Mouse (Mus musculus): ENCODE results near the gene Tppp3. TPM values are rescaled to one million over a fixed set of nuclear protein-coding genes. Genes with fewer than 3 reads are reported as not detected.
A peak's percentile ranks its signal among the peaks of the same experiment; 100 is the strongest.

The Tppp3 gene
- polyA plus RNA-seq, 1 experiment from 2014 or later: 296 TPM

DNA sequence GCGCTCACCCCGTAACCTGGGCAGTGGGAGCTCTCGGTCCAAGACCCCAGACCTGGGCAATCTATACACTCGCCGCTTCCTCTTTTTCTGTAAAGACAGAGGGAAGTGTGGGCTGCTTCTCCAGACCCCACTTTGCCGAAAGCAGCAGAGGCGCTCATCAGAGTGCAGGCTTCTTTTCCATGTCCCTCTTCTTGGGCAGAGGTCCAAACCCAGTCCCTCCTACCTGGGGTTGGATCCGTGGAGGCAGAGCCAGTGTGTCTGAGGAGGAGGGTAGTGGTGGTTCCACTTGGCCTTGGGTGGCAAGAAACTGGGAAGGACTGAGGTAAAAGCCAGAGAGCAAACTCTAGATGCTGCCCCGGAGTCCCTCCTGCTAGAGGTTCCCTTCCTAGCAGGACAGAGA, 1.7 kb upstream of the Tppp3 start:
- WGBS: 48% methylated on average over 9 of the region's 9 CpGs
- Histone ChIP-seq H3K27me3 (peaks cover 15% of the 10 kb centered on the region; the same call in 1 of the 2 replicates), H3K4me1 (replicated peaks) (peaks cover 83% of the 10 kb centered on the region), H3K4me3 (no peak overlapping the region), H3K9me3 (no peaks in the 10 kb centered on the region), H3K4me2 (no peak overlapping the region), H3K36me3 (peaks cover 5% of the 10 kb centered on the region; the same call in 1 of the 2 replicates), H3K9ac (no peak overlapping the region), H3K27ac (replicated peaks) (no peak overlapping the region)
- ATAC-seq (ENCODE audit: low read depth): no peak

DNA sequence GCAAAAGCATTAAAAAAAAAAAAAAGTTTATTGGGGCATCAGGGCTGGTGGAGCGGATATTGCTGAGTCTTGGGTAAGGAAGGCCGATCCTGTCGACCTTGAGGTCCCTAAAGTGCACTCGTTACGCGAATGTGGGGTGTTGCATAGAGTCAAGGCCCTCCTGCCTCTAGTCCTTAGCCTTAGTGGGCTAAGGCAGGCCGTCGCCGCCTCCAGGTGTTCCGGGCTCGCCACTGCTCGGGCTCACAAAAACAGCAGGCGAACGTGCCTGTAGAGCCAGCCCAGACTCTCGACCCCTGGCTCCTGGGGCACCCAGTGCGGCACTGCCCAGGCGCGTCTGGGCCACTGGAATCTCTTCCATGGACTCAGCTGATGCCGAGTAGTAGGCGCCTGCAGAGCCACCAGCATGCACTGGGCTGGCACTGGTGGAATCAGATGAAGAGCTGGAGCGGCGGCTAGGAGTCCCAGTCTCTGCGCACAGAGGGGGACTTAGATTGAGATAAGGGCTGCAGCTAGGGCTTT, 1.1 kb upstream of the Tppp3 start:
- Histone ChIP-seq H3K36me3 (peaks cover 4% of the 10 kb centered on the region; the same call in 1 of the 2 replicates), H3K4me3 (no peak overlapping the region), H3K4me1 (replicated peaks) (peaks cover 86% of the 10 kb centered on the region), H3K9me3 (no peaks in the 10 kb centered on the region), H3K27ac (replicated peaks) (no peak overlapping the region), H3K4me2 (no peak overlapping the region), H3K9ac (no peak overlapping the region), H3K27me3 (peaks cover 15% of the 10 kb centered on the region; the same call in 1 of the 2 replicates)
- 23% methylated on average over 23 of the region's 23 CpGs for WGBS
- no peak for ATAC-seq (ENCODE audit: low read depth)

DNA sequence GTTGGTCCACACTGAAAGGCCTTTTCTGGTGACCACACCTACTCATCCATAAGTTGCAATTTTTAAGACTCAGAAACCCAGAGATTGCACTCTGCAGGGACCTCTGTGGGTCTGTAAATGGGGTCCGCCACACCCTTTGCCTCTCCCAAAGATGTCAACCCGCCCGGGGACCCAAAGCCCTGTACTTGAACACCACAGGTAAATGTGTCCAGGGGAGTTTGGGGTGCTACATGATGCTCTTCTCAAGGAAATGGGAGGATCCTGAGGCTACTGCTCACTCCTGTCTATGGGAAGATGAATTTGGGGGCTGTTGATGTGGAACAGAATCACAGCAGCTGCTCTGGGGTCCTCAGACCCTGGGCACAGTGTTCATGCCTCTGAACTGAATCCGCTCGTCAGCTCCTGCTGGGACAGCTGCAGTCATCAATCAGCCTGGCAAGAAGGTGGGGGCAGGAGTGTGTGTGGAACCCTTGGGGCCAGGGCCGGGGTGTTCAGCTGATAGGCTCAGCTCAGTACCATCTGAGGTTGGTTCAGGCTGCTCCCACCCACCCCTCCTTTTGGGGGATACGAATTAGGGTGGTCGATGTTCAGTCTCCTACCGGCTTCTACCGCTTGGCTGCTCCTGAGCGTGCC, 529 bp downstream of the Tppp3 start:
- H3K4me2 ChIP-seq: peak overlapping the region; percentile 61
- H3K4me1 ChIP-seq (replicated peaks): peaks cover 91% of the 10 kb centered on the region
- H3K27ac ChIP-seq (replicated peaks): peak overlapping the region; percentile 86
- 0 out of 2 replicates have a peak, but pooled peaks cover 15% of the 10 kb centered on the region for H3K27me3 ChIP-seq
- WGBS: 12% methylated on average over 11 of the region's 11 CpGs
- no peaks in the 10 kb centered on the region for H3K9me3 ChIP-seq
- H3K4me3 ChIP-seq: peak overlapping the region; percentile 39
- peak; percentile 82 for ATAC-seq (ENCODE audit: low read depth)
- H3K9ac ChIP-seq: peak overlapping the region; percentile 67
- H3K36me3 ChIP-seq: peaks cover 17% of the 10 kb centered on the region; the same call in 1 of the 2 replicates

DNA sequence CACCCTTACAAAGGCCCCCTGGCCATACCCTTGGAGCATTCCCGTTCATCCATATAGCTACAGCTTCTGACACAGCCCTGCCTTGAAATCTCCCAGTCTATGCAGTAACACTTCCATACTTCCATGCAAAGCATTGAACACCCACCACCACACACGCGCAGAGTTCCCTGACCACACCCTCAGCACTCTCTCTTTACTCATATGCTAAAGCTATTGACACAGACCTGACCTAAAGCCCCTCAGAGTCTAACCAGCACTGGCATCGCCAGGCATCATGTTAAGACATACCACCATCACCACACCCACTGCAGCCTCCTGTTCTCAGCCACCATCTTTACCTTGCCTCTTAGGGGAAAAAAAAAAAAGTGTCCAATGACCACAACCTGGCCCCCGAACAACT, 1.1 kb downstream of the Tppp3 start:
- H3K4me3 ChIP-seq: peak overlapping the region; percentile 39

DNA sequence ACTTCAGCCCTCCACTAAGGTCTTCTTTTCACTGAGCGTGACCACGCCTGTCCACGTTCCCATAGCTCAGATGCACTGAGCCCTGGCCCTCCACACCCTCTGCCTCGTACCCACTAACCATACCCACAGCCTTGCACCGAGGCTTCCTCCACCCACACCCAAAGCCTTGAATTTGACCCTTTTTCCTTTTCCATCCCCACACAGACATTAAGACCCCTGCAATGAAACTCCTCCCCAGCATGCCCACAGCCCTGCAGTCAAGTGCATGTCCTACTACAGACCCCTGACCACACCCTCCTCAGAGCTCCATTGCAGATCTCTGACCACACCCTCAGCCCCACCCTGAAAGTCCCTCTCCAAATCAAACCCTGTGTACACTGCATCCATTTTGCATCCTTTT, 1.5 kb downstream of the Tppp3 start:
- Histone ChIP-seq H3K4me1 (replicated peaks) (peaks cover 85% of the 10 kb centered on the region), H3K36me3 (peaks cover 17% of the 10 kb centered on the region; the same call in 1 of the 2 replicates), H3K27me3 (0 out of 2 replicates have a peak, but pooled peaks cover 15% of the 10 kb centered on the region), H3K4me3 (peak overlapping the region; percentile 39), H3K9ac (peak overlapping the region; percentile 67), H3K4me2 (peak overlapping the region; percentile 61), H3K9me3 (no peaks in the 10 kb centered on the region), H3K27ac (replicated peaks) (peak overlapping the region; percentile 86)
- no peak for ATAC-seq (ENCODE audit: low read depth)
- WGBS: 62% methylated on average over 5 of the region's 5 CpGs

More for the DNA sequence above, 1.1 kb downstream of the Tppp3 start:
- H3K4me1 ChIP-seq (replicated peaks): peaks cover 86% of the 10 kb centered on the region
- 0 out of 2 replicates have a peak, but pooled peaks cover 15% of the 10 kb centered on the region for H3K27me3 ChIP-seq
- peaks cover 17% of the 10 kb centered on the region; the same call in 1 of the 2 replicates for H3K36me3 ChIP-seq
- H3K27ac ChIP-seq (replicated peaks): peak overlapping the region; percentile 86
- 56% methylated on average over 5 of the region's 5 CpGs for WGBS
- peak overlapping the region; percentile 61 for H3K4me2 ChIP-seq
- H3K9me3 ChIP-seq: no peaks in the 10 kb centered on the region
- ATAC-seq (ENCODE audit: low read depth): no peak
- peak overlapping the region; percentile 67 for H3K9ac ChIP-seq

DNA sequence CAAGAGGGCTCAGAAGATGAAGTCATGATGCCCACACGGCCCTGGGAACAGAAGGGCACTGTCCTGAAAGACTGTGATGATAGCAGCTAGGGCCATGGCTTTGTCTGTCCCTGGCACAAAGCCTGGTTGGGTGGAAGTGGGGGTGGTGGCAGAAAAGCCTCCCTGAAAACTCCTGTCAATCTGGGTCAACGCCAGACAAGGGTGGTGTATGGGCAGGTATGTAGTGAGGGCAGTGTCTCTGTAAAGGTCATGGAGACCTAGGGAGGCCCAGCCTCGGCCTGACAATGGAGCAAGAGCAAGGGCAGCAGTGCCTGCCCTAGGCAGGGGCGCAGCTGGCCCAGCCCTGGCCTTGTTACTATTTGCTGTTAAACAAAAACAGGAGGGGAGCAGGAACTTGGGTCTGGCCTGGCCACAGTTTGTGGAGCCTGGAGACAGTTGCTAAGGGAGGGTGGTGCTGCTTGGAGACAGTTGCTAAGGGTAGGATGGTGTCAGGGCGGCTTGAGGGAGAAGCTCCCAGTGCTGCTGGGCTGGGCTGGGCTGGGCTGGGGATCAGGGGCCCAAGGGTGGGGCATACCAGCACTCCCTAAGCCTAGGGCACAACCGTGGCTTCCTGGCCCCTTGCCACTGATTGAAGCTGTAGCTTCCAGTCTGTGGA, 2.2 kb downstream of the Tppp3 start:
- ATAC-seq (ENCODE audit: low read depth): peak; percentile 36
- H3K27ac ChIP-seq (replicated peaks): peak overlapping the region; percentile 86
- WGBS: 15% methylated on average over 6 of the region's 6 CpGs
- H3K36me3 ChIP-seq: peaks cover 17% of the 10 kb centered on the region; the same call in 1 of the 2 replicates
- 0 out of 2 replicates have a peak, but pooled peaks cover 15% of the 10 kb centered on the region for H3K27me3 ChIP-seq
- no peaks in the 10 kb centered on the region for H3K9me3 ChIP-seq
- H3K9ac ChIP-seq: peak overlapping the region; percentile 67
- peak overlapping the region; percentile 61 for H3K4me2 ChIP-seq
- H3K4me1 ChIP-seq (replicated peaks): peaks cover 85% of the 10 kb centered on the region
- H3K4me3 ChIP-seq: peak overlapping the region; percentile 39

DNA sequence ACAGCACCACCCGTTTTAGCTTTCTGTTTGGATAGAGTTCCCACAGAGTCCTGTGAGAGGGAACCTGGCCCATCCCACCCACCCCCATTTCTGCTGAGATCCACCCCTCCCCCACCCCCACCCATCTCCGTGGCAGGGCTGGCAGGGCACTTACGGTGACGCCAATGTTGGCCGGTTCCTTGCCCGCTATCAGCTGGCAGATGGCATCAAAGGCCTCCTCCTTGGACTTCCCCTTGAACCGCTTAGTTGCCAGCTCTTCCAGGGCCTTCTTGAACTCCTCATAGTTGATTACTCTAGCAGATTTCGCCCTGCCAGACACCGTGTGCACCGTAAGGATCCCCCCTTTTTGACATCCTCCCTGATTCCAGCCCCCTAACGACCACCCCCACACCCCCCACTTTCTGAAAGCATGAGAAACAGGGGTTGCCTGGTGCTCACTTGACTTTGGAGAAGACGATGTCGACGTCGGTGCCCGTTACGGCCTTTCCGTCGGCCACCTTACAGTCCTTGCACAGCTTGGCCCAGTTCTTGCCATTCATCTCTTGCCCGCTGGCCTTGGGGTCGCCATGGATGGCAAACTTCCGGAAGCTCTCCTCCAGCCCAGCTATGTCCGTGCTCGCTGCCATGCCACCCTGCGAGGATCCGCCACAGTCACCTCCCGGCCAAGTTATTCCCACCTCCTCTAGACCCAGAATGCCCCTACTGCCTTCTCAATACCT, 3.2 kb downstream of the Tppp3 start:
- Histone ChIP-seq H3K4me3 (no peak overlapping the region), H3K27ac (replicated peaks) (peak overlapping the region; percentile 86), H3K4me1 (replicated peaks) (peaks cover 85% of the 10 kb centered on the region), H3K4me2 (0 out of 2 replicates have a peak overlapping the region, but pooled peaks have one; percentile 61), H3K27me3 (0 out of 2 replicates have a peak, but pooled peaks cover 7% of the 10 kb centered on the region), H3K36me3 (peaks cover 17% of the 10 kb centered on the region; the same call in 1 of the 2 replicates), H3K9me3 (no peaks in the 10 kb centered on the region), H3K9ac (no peak overlapping the region)
- ATAC-seq (ENCODE audit: low read depth): no peak
- WGBS: 90% methylated on average over 27 of the region's 27 CpGs

DNA sequence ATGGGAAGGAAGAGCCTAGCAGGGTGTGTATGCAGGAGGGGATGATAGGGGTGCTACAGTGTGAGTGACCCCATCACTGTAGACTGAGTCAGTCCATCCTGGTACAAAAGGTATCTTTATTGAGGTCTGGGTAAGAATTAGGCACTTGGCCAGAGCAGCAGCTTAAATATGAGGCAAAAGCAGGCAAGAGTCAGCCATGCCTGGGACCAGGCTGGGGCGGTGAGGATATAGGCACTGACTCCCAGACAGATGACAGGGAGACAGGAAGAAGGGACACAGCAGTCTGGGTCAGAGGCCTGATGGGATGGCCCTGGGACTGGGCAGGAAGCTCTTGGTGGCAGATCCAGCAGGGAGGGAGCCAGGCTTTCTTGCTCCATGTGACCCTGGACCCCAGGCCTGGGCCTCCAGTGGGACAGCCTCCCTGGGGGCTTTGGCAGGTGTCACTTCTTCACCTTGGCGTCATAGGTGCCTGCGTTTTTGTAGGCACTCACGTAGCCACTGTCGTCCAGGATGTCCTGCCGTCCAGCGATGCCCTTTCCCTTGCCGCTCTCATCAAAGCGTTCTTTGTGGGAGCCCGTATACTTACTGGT, 3.8 kb downstream of the Tppp3 start:
- Histone ChIP-seq H3K9me3 (no peaks in the 10 kb centered on the region), H3K4me3 (no peak overlapping the region), H3K27me3 (0 out of 2 replicates have a peak, but pooled peaks cover 1% of the 10 kb centered on the region), H3K36me3 (peaks cover 17% of the 10 kb centered on the region; the same call in 1 of the 2 replicates), H3K27ac (replicated peaks) (peak overlapping the region; percentile 67), H3K4me2 (no peak overlapping the region), H3K9ac (no peak overlapping the region), H3K4me1 (replicated peaks) (peaks cover 81% of the 10 kb centered on the region)
- 89% methylated on average over 10 of the region's 10 CpGs for WGBS
- no peak for ATAC-seq (ENCODE audit: low read depth)

DNA sequence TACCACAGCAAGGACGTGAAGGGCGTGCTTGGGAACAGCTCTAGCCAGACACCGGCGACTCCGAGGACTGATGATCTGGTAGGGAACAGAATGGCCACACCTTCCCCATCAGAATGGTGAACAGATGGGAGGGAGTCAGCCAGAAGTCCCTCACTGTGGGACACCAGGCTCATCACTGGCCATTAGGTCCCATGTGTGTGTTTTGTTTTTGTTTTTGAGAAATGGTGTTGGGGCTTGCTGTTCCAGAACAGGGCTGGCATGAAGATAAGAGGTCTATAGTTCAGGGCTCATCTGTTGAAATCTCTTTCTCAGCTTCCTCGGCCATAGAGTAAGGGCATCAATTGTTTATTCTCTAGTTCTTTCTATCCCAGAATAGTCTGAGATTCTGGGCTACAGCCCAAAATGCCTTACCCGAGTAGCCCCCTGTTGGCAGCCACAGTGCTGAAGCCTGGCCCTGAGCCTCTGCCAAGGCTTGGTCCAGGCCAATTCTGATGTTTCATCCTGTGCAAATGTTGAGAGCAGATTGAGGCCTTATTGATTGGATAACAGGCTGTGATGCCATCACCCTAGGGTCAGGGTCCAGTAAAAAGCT, 4.5 kb downstream of the Tppp3 start:
- peaks cover 17% of the 10 kb centered on the region; the same call in 1 of the 2 replicates for H3K36me3 ChIP-seq
- peak overlapping the region; percentile 67 for H3K27ac ChIP-seq (replicated peaks)
- ATAC-seq (ENCODE audit: low read depth): no peak
- no peak overlapping the region for H3K4me2 ChIP-seq
- H3K4me1 ChIP-seq (replicated peaks): peaks cover 75% of the 10 kb centered on the region
- H3K27me3 ChIP-seq: no peaks in the 10 kb centered on the region
- H3K9me3 ChIP-seq: no peaks in the 10 kb centered on the region
- WGBS: 70% methylated on average over 7 of the region's 7 CpGs
- H3K4me3 ChIP-seq: no peak overlapping the region
- H3K9ac ChIP-seq: no peak overlapping the region

DNA sequence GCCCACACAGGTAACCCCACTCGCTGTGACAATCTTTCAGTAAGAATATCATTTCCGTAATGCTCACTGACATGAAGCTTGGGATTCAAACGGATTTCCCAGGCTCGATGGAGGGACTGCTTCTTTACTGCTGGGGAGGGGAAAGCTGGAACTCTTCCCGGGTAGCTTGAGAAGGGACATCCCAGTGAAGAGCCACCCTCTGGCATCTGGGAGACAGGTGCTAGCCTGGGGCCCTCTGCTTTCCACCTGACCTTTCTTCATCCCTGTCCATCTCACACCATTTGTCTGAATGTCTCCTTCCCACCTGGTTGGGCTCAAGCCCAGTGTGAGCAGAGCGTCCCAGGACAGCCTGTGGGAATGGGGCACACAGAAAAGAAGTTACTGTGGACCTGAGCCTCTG, 5.1 kb downstream of the Tppp3 start:
- Histone ChIP-seq H3K27me3 (no peaks in the 10 kb centered on the region), H3K4me3 (no peak overlapping the region), H3K9ac (no peak overlapping the region), H3K4me2 (no peak overlapping the region), H3K36me3 (peaks cover 17% of the 10 kb centered on the region; the same call in 1 of the 2 replicates), H3K27ac (replicated peaks) (peak overlapping the region; percentile 67), H3K4me1 (replicated peaks) (peaks cover 70% of the 10 kb centered on the region), H3K9me3 (no peaks in the 10 kb centered on the region)
- WGBS: 87% methylated on average over 6 of the region's 6 CpGs
- ATAC-seq (ENCODE audit: low read depth): no peak

DNA sequence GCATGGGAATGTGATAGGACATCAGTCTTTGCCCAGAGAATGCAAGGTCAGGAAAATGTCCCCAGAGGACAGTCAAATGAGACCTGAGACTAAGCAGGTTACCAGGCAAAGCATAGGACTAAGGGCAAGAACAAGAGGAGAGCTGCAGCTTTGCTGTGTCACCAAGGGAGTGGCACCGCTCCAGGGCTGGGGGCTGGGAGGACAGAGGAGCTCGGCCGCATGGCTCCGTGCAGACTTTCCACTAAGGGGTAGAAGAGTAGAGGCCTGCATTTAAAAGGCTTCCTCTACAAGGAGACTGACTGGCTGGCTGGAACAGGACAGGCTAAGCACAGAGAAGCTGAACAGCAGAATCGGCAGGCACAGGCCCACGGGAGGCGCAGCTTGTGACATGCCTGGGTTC, 6.7 kb downstream of the Tppp3 start:
- ATAC-seq (ENCODE audit: low read depth): no peak
- H3K4me1 ChIP-seq (replicated peaks): peaks cover 55% of the 10 kb centered on the region
- H3K4me2 ChIP-seq: no peak overlapping the region
- no peaks in the 10 kb centered on the region for H3K27me3 ChIP-seq
- no peak overlapping the region for H3K4me3 ChIP-seq
- H3K9me3 ChIP-seq: no peaks in the 10 kb centered on the region
- no peak overlapping the region for H3K9ac ChIP-seq
- H3K36me3 ChIP-seq: peaks cover 17% of the 10 kb centered on the region; the same call in 1 of the 2 replicates
- H3K27ac ChIP-seq (replicated peaks): 0 out of 2 replicates have a peak overlapping the region, but pooled peaks have one; percentile 23
- 62% methylated on average over 7 of the region's 7 CpGs for WGBS
